Mouse (Mus musculus) hindbrain, embryonic 16.5 days (tissue): ENCODE data around the gene Aven. TPM values are rescaled to one million over a fixed set of nuclear protein-coding genes. Genes with fewer than 3 reads are reported as not detected.

ENCODE experiments used
- ATAC-seq: fragments of 200-750 bp; cut with Nextera tagmentation; 2 replicates; pipeline ENCODE4 v1.8.0; 2017; ENCODE audit warnings: moderate TSS enrichment, moderate library complexity
- H3K27ac ChIP-seq: fragments of 300-500 bp; sonication (generic); 2 replicates; pipeline ENCODE4 v1.5.1; 2014; ENCODE audit warnings: low read depth, mild to moderate bottlenecking, control low read depth, low read length, moderate library complexity
- H3K27me3 ChIP-seq: fragments of 300-500 bp; sonication (generic); replicated peaks from 2 replicates; pipeline ENCODE4 v1.6.1; 2014; ENCODE audit warnings: low read length; ENCODE audit not compliant: control insufficient read depth, insufficient read depth
- H3K36me3 ChIP-seq: fragments of 300-500 bp; sonication (generic); 2 replicates; pipeline ENCODE4 v1.6.1; 2014; ENCODE audit warnings: mild to moderate bottlenecking, low read length, moderate library complexity, mixed read lengths; ENCODE audit not compliant: control insufficient read depth, insufficient read depth
- H3K4me1 ChIP-seq: fragments of 300-500 bp; sonication (generic); 2 replicates; pipeline ENCODE4 v1.6.1; 2014; ENCODE audit warnings: low read depth, low read length; ENCODE audit not compliant: control insufficient read depth, insufficient read depth
- H3K4me2 ChIP-seq: fragments of 300-500 bp; sonication (generic); 2 replicates; pipeline ENCODE4 v1.6.1; 2014; ENCODE audit warnings: mild to moderate bottlenecking, low read length, control low read depth, moderate library complexity
- H3K4me3 ChIP-seq: fragments of 300-500 bp; sonication (generic); 2 replicates; pipeline ENCODE4 v1.5.1; 2014; ENCODE audit warnings: mild to moderate bottlenecking, low read length, control low read depth, moderate library complexity
- H3K9ac ChIP-seq: fragments of 300-500 bp; sonication (generic); 2 replicates; pipeline ENCODE4 v1.6.1; 2014; ENCODE audit warnings: low read depth, mild to moderate bottlenecking, control low read depth, low read length, moderate library complexity
- H3K9me3 ChIP-seq: fragments of 300-500 bp; sonication (generic); 2 replicates; pipeline ENCODE4 v1.6.1; 2014; ENCODE audit warnings: mild to moderate bottlenecking, low read length, moderate library complexity; ENCODE audit not compliant: control insufficient read depth
- WGBS: fragments of 180-500 bp; shearing (Covaris S2); extraction: QIAGEN DNeasy Blood & Tissue Kit; methylation state at CpG from one replicate; pipeline ENCODE4 v1.1.7; 2014; 5-methylcytosine and 5-hydroxymethylcytosine counted together
- microRNA-seq: library from miRNA; unstranded; fragments of <30 nt; microRNA quantifications from one replicate; pipeline ENCODE4, GENCODE M21; 2017
- polyA plus RNA-seq: library from polyadenylated mRNA; unstranded; fragments of >200 nt; fragmentation: Nextera tagmentation; extraction: Ambion mirVana; gene quantifications from 2 replicates; pipeline ENCODE4 v1.2.1, GENCODE M21; 2015

Gene Aven
- polyA plus RNA-seq, 1 experiment from 2014 or later, result 2.2 TPM

- H3K27ac ChIP-seq, result no peak overlapping the region
- WGBS, result 83% methylated on average over 3 of the region's 3 CpGs
- no peak overlapping the region for H3K4me3 ChIP-seq
- no peaks in the 10 kb centered on the region for H3K4me1 ChIP-seq
- H3K9me3 ChIP-seq, result no peaks in the 10 kb centered on the region
- ATAC-seq, result no peak
- H3K4me2 ChIP-seq, result no peak overlapping the region
- H3K27me3 ChIP-seq, result no peaks in the 10 kb centered on the region
- H3K36me3 ChIP-seq, result no peaks in the 10 kb centered on the region
- no peak overlapping the region for H3K9ac ChIP-seq
These were observed 161.1 kb downstream of the Aven start for GRCm38 (mm10) chr2:112653836-112654235.

GRCm38 (mm10) chr2:112656131-112656530, 163.4 kb downstream of the Aven start:
- Histone ChIP-seq H3K9me3 (no peaks in the 10 kb centered on the region), H3K9ac (no peak overlapping the region), H3K27me3 (no peaks in the 10 kb centered on the region), H3K27ac (no peak overlapping the region), H3K36me3 (no peaks in the 10 kb centered on the region), H3K4me1 (no peaks in the 10 kb centered on the region), H3K4me2 (no peak overlapping the region), H3K4me3 (no peak overlapping the region)
- 64% methylated on average over 5 of the region's 5 CpGs for WGBS
- ATAC-seq, result no peak

DNA sequence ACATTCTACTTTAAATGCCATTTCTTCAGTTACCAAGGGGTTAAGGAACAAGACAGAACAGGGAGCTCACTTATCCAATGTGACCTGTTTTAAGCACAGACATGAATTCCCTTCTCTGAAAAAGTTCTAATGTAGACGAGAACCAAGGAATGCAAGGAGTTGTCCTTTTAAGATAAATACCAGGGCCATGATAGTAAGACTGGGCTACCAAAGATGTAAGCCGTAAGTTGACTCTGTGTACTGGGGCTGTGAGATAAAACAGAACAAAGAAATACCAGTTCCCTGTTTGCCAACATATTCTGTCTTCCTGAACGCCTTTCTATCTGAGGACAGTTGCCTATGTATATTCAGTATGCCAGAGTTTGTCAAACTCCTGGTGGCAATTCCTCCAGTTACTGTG, 176.7 kb downstream of the Aven start:
- Histone ChIP-seq H3K9ac (no peak overlapping the region), H3K4me2 (no peak overlapping the region), H3K36me3 (no peaks in the 10 kb centered on the region), H3K27ac (no peak overlapping the region), H3K27me3 (no peaks in the 10 kb centered on the region), H3K9me3 (no peaks in the 10 kb centered on the region), H3K4me3 (no peak overlapping the region), H3K4me1 (no peaks in the 10 kb centered on the region)
- no peak for ATAC-seq
- WGBS, result 89% methylated on average over 3 of the region's 3 CpGs

GRCm38 (mm10) chr2:112676175-112676574, 183.4 kb downstream of the Aven start:
- 86% methylated on average over 2 of the region's 2 CpGs for WGBS
- Histone ChIP-seq H3K4me3 (no peak overlapping the region), H3K27ac (no peak overlapping the region), H3K27me3 (no peaks in the 10 kb centered on the region), H3K9ac (no peak overlapping the region), H3K36me3 (no peaks in the 10 kb centered on the region), H3K4me1 (no peaks in the 10 kb centered on the region), H3K9me3 (no peaks in the 10 kb centered on the region), H3K4me2 (no peak overlapping the region)
- no peak for ATAC-seq

- 59% methylated on average over 1 of the region's 1 CpGs for WGBS
These were observed 184.0 kb downstream of the Aven start for GRCm38 (mm10) chr2:112676721-112677120.

DNA sequence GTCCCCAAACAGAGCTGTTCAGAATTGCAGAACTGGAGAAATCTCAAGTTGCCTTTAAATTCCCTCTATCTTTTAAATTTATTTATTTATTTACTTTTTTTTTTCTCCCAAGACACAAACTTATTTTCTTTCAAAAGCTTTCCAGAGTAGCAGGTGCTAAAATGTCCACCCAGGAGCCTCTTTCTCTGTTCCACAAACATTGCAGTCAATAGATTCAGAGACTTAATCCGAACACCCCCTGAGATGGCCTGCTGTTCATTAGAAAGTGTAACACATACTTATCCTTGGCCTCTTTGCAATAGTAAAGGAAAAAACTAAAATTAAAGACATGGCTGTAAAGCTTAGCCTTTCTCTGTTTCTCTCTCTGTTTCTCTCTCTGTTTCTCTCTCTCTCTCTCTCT, 184.5 kb downstream of the Aven start:
- Histone ChIP-seq H3K4me2 (no peak overlapping the region), H3K9ac (no peak overlapping the region), H3K9me3 (no peaks in the 10 kb centered on the region), H3K4me1 (no peaks in the 10 kb centered on the region), H3K27ac (no peak overlapping the region), H3K4me3 (no peak overlapping the region), H3K27me3 (no peaks in the 10 kb centered on the region), H3K36me3 (no peaks in the 10 kb centered on the region)
- WGBS, result 53% methylated on average over 1 of the region's 1 CpGs
- ATAC-seq, result no peak

More at GRCm38 (mm10) chr2:112676721-112677120, 184.0 kb downstream of the Aven start:
- no peak for ATAC-seq
- no peak overlapping the region for H3K9ac ChIP-seq
- no peaks in the 10 kb centered on the region for H3K27me3 ChIP-seq
- no peak overlapping the region for H3K4me2 ChIP-seq
- no peak overlapping the region for H3K27ac ChIP-seq
- no peaks in the 10 kb centered on the region for H3K4me1 ChIP-seq
- H3K9me3 ChIP-seq, result no peaks in the 10 kb centered on the region
- H3K36me3 ChIP-seq, result no peaks in the 10 kb centered on the region
- no peak overlapping the region for H3K4me3 ChIP-seq

- H3K27ac ChIP-seq, result no peak overlapping the region
- H3K36me3 ChIP-seq, result no peaks in the 10 kb centered on the region; the same call in 1 of the 2 replicates
- no peaks in the 10 kb centered on the region for H3K27me3 ChIP-seq
- H3K9ac ChIP-seq, result no peak overlapping the region
- H3K4me3 ChIP-seq, result no peak overlapping the region
- H3K4me1 ChIP-seq, result no peaks in the 10 kb centered on the region
- ATAC-seq, result no peak
- H3K4me2 ChIP-seq, result no peak overlapping the region
- no peaks in the 10 kb centered on the region for H3K9me3 ChIP-seq
- 78% methylated on average over 5 of the region's 5 CpGs for WGBS
These were observed 189.1 kb downstream of the Aven start for GRCm38 (mm10) chr2:112681817-112682216.

Small RNA genes lying within 50 kb of the gene (microRNA-seq; reads per million reads assigned to microRNA genes)
- not detected for gene Gm44374

Other genes with a start within 250 kb of the Aven start
- gene Nutm1, start 233.7 kb upstream of the Aven start, polyA plus RNA-seq, result 0.04 TPM in 1 of 2 replicates, not detected in the other
- 165 and 189 TPM in 2 replicates for gene Nop10, start 231.0 kb upstream of the Aven start, polyA plus RNA-seq
- gene Slc12a6, start 227.1 kb upstream of the Aven start, polyA plus RNA-seq, result 14.7 and 17.5 TPM in 2 replicates
- not detected in 2 replicates for gene Gm21985, start 226.7 kb upstream of the Aven start, polyA plus RNA-seq
- gene Emc4, start 124.9 kb upstream of the Aven start, polyA plus RNA-seq, result 210 and 240 TPM in 2 replicates
- 29.7 and 31.1 TPM in 2 replicates for gene Katnbl1, start 113.8 kb upstream of the Aven start, polyA plus RNA-seq
- 25.1 and 26.4 TPM in 2 replicates for gene Emc7, start 38.0 kb upstream of the Aven start, polyA plus RNA-seq
- gene Chrm5, start 12.2 kb upstream of the Aven start, polyA plus RNA-seq, result 0.89 and 1.2 TPM in 2 replicates